Mouse (Mus musculus) heart, postnatal 0 days (tissue): ENCODE results near the gene Tmem265. TPM values are rescaled to one million over a fixed set of nuclear protein-coding genes. Genes with fewer than 3 reads are reported as not detected.

Experiments used
- ATAC-seq: fragments of 200-750 bp; cut with Nextera tagmentation; 2 replicates; pipeline ENCODE4 v1.8.0; 2017; ENCODE audit warnings: low read depth, moderate number of reproducible peaks, moderate library complexity; ENCODE audit not compliant: insufficient read depth
- DNase-seq: peaks from one replicate; pipeline ENCODE4 v3.0.0-alpha.2; 2016; ENCODE audit warnings: low spot score
- H3K27ac ChIP-seq: fragments of 300-500 bp; sonication (generic); 2 replicates; pipeline ENCODE4 v1.5.1; 2014; ENCODE audit warnings: low read depth, mild to moderate bottlenecking
- H3K27me3 ChIP-seq: fragments of 300-500 bp; sonication (generic); 2 replicates; pipeline ENCODE4 v1.6.1; 2014; ENCODE audit warnings: low read length, mixed read lengths; ENCODE audit not compliant: control insufficient read depth, insufficient read depth
- H3K36me3 ChIP-seq: fragments of 300-500 bp; sonication (generic); replicated peaks from 2 replicates; pipeline ENCODE4 v1.6.1; 2014; ENCODE audit warnings: low read length, mixed read lengths; ENCODE audit not compliant: control insufficient read depth, insufficient read depth
- H3K4me1 ChIP-seq: fragments of 300-500 bp; sonication (generic); 2 replicates; pipeline ENCODE4 v1.6.1; 2014; ENCODE audit warnings: antibody characterized with exemption; ENCODE audit not compliant: control insufficient read depth, insufficient read depth
- H3K4me2 ChIP-seq: fragments of 300-500 bp; sonication (generic); 2 replicates; pipeline ENCODE4 v1.6.1; 2014; ENCODE audit warnings: low read depth, mild to moderate bottlenecking, low read length, moderate library complexity
- H3K4me3 ChIP-seq: fragments of 300-500 bp; sonication (generic); 2 replicates; pipeline ENCODE4 v1.5.1; 2014; ENCODE audit warnings: low read depth, low read length
- H3K9ac ChIP-seq: fragments of 300-500 bp; sonication (generic); replicated peaks from 2 replicates; pipeline ENCODE4 v1.6.1; 2014; ENCODE audit warnings: low read depth, low read length, mixed read lengths
- H3K9me3 ChIP-seq: fragments of 300-500 bp; sonication (generic); replicated peaks from 2 replicates; pipeline ENCODE4 v1.6.1; 2016; ENCODE audit warnings: low read length; ENCODE audit not compliant: control insufficient read depth
- CTCF ChIP-seq: IDR thresholded peaks from 2 replicates; pipeline ENCODE4 v1.5.1; 2016; ENCODE audit warnings: antibody characterized with exemption, control low read depth, low read depth
- EP300 ChIP-seq: IDR thresholded peaks from 2 replicates; pipeline ENCODE4 v1.6.1; 2016; ENCODE audit warnings: antibody characterized with exemption, low read depth
- WGBS: fragments of 180-500 bp; shearing (Covaris S2); extraction: QIAGEN DNeasy Blood & Tissue Kit; methylation state at CpG from one replicate; pipeline ENCODE4 v1.1.7; 2014; 5-methylcytosine and 5-hydroxymethylcytosine counted together
- polyA plus RNA-seq: library from polyadenylated mRNA; unstranded; fragments of >200 nt; fragmentation: Nextera tagmentation; extraction: Ambion mirVana; gene quantifications from 2 replicates; pipeline ENCODE4 v1.2.1, GENCODE M21; 2015
- total RNA-seq: library from RNA; depleted of rRNA; stranded (reverse); fragments of >200 nt; gene quantifications from 2 replicates; pipeline ENCODE4 v1.2.3, GENCODE M21; 2014; ENCODE audit warnings: low replicate concordance

Gene Tmem265
- total and polyA plus RNA-seq, 2 experiments from 2014 or later: 3.3 TPM; not detected in 1

- WGBS: 75% methylated on average over 4 of the region's 4 CpGs
- Histone ChIP-seq H3K4me2 (no peak overlapping the region), H3K9ac (no peak overlapping the region), H3K27ac (no peak overlapping the region), H3K27me3 (no peaks in the 10 kb centered on the region), H3K9me3 (no peaks in the 10 kb centered on the region), H3K4me1 (no peaks in the 10 kb centered on the region), H3K4me3 (no peak overlapping the region), H3K36me3 (peaks cover 81% of the 10 kb centered on the region)
- no peak for TF ChIP-seq EP300
- TF ChIP-seq CTCF: no peak
- ATAC-seq (no peak), DNase-seq (no peak)
Measured at GRCm38 (mm10) chr7:127601735-127602134, 40.5 kb downstream of the Tmem265 start.

- WGBS: 91% methylated on average over 2 of the region's 2 CpGs
- no peak overlapping the region for H3K4me2 ChIP-seq
- H3K27ac ChIP-seq: no peak overlapping the region
- no peaks in the 10 kb centered on the region for H3K9me3 ChIP-seq
- no peak for ATAC-seq
- DNase-seq: no peak
- no peaks in the 10 kb centered on the region for H3K27me3 ChIP-seq
- H3K9ac ChIP-seq: no peak overlapping the region
- no peak overlapping the region for H3K4me3 ChIP-seq
- TF ChIP-seq CTCF: no peak
- TF ChIP-seq EP300: no peak
- peaks cover 77% of the 10 kb centered on the region for H3K36me3 ChIP-seq
- H3K4me1 ChIP-seq: no peaks in the 10 kb centered on the region
Measured at GRCm38 (mm10) chr7:127602903-127603302, 41.7 kb downstream of the Tmem265 start.

- WGBS: 85% methylated on average over 10 of the region's 10 CpGs
- Histone ChIP-seq H3K9me3 (no peaks in the 10 kb centered on the region), H3K4me3 (no peak overlapping the region), H3K9ac (no peak overlapping the region), H3K36me3 (peaks cover 73% of the 10 kb centered on the region), H3K27me3 (no peaks in the 10 kb centered on the region), H3K4me1 (no peaks in the 10 kb centered on the region), H3K4me2 (no peak overlapping the region), H3K27ac (no peak overlapping the region)
- ATAC-seq (no peak), DNase-seq (no peak)
- no peak for TF ChIP-seq EP300
- no peak for TF ChIP-seq CTCF
Measured at GRCm38 (mm10) chr7:127604256-127604655, 43.1 kb downstream of the Tmem265 start.

- ATAC-seq (no peak), DNase-seq (no peak)
- no peak overlapping the region for H3K4me2 ChIP-seq
- WGBS: 80% methylated on average over 6 of the region's 6 CpGs
- no peak overlapping the region for H3K27ac ChIP-seq
- H3K27me3 ChIP-seq: no peaks in the 10 kb centered on the region
- no peak overlapping the region for H3K4me3 ChIP-seq
- no peak overlapping the region for H3K9ac ChIP-seq
- no peaks in the 10 kb centered on the region for H3K9me3 ChIP-seq
- TF ChIP-seq CTCF (no peak), EP300 (no peak)
- no peaks in the 10 kb centered on the region for H3K4me1 ChIP-seq
- peaks cover 74% of the 10 kb centered on the region for H3K36me3 ChIP-seq
Measured at GRCm38 (mm10) chr7:127607150-127607549, 46.0 kb downstream of the Tmem265 start.

GRCm38 (mm10) chr7:127611011-127611410, 49.8 kb downstream of the Tmem265 start:
- Histone ChIP-seq H3K9me3 (no peaks in the 10 kb centered on the region), H3K36me3 (peaks cover 55% of the 10 kb centered on the region), H3K27ac (no peak overlapping the region), H3K4me2 (no peak overlapping the region), H3K9ac (no peak overlapping the region), H3K4me1 (peaks cover 9% of the 10 kb centered on the region), H3K27me3 (no peaks in the 10 kb centered on the region), H3K4me3 (no peak overlapping the region)
- WGBS: 96% methylated on average over 29 of the region's 29 CpGs
- no peak for TF ChIP-seq EP300
- TF ChIP-seq CTCF: no peak
- ATAC-seq (no peak), DNase-seq (no peak)

- no peak overlapping the region for H3K4me2 ChIP-seq
- H3K4me3 ChIP-seq: no peak overlapping the region
- H3K27ac ChIP-seq: no peak overlapping the region
- peaks cover 9% of the 10 kb centered on the region for H3K4me1 ChIP-seq
- H3K27me3 ChIP-seq: no peaks in the 10 kb centered on the region
- H3K9me3 ChIP-seq: no peaks in the 10 kb centered on the region
- DNase-seq (no peak), ATAC-seq (no peak)
- TF ChIP-seq EP300 (no peak), CTCF (no peak)
- 97% methylated on average over 26 of the region's 26 CpGs for WGBS
- peaks cover 55% of the 10 kb centered on the region for H3K36me3 ChIP-seq
- H3K9ac ChIP-seq: no peak overlapping the region
Measured at GRCm38 (mm10) chr7:127611561-127611960, 50.4 kb downstream of the Tmem265 start.
